Mouse (Mus musculus): ENCODE data around the gene Ptges3l.
"Not testable (repeated sequence)": the region's sequence is repeated elsewhere in the genome, so short reads cannot be mapped to it uniquely, and the experiment has no call there.

Gene Ptges3l

GRCm38 (mm10) chr11:101424925-101425813 is at the start of gene Ptges3l, which contains the start of gene Rundc1:
Ptges3l (minus strand) TSS chr11:101425333.
Rundc1 (plus strand) TSS chr11:101425085.
- DNase-seq (ENCODE audit: low spot score) = peak; percentile 99

- no peak for DNase-seq (ENCODE audit: low spot score)
These were observed 49.2 kb upstream of the Ptges3l start for GRCm38 (mm10) chr11:101474298-101474697.

GRCm38 (mm10) chr11:101473686-101474085 is 48.6 kb upstream of the Ptges3l start:
- DNase-seq (ENCODE audit: low spot score) = not testable (repeated sequence)

- DNase-seq (ENCODE audit: low spot score) = no peak
These were observed 47.2 kb upstream of the Ptges3l start for GRCm38 (mm10) chr11:101472336-101472735.

GRCm38 (mm10) chr11:101471926-101472325 is 46.8 kb upstream of the Ptges3l start:
- DNase-seq (ENCODE audit: low spot score) = no peak

GRCm38 (mm10) chr11:101470206-101470605 is 45.1 kb upstream of the Ptges3l start:
- DNase-seq (ENCODE audit: low spot score) = no peak

- DNase-seq (ENCODE audit: low spot score) = no peak
These were observed 44.0 kb upstream of the Ptges3l start for GRCm38 (mm10) chr11:101469155-101469554.

- no peak for DNase-seq (ENCODE audit: low spot score)
These were observed 43.6 kb upstream of the Ptges3l start for GRCm38 (mm10) chr11:101468731-101469130.

- no peak for DNase-seq (ENCODE audit: low spot score)
These were observed 43.1 kb upstream of the Ptges3l start for GRCm38 (mm10) chr11:101468263-101468688.

GRCm38 (mm10) chr11:101467477-101468262 is 42.5 kb upstream of the Ptges3l start:
- DNase-seq (ENCODE audit: low spot score) = peak; percentile 61

- not testable (repeated sequence) for DNase-seq (ENCODE audit: low spot score)
These were observed 41.4 kb upstream of the Ptges3l start for GRCm38 (mm10) chr11:101466552-101466950.

GRCm38 (mm10) chr11:101465869-101466551 is 40.9 kb upstream of the Ptges3l start, which contains the start of gene Vat1:
Vat1 (minus strand) TSS chr11:101466230.
- peak; percentile 72 for DNase-seq (ENCODE audit: low spot score)

GRCm38 (mm10) chr11:101465101-101465868 is 40.2 kb upstream of the Ptges3l start:
- peak; percentile 70 for DNase-seq (ENCODE audit: low spot score)

- DNase-seq (ENCODE audit: low spot score) = peak; percentile 62
These were observed 39.3 kb upstream of the Ptges3l start, which contains the start of gene Rnd2 for GRCm38 (mm10) chr11:101464211-101465100. Rnd2 (plus strand) TSS chr11:101464999.

GRCm38 (mm10) chr11:101462583-101463440 is 37.7 kb upstream of the Ptges3l start:
- DNase-seq (ENCODE audit: low spot score) = no peak

GRCm38 (mm10) chr11:101462141-101462540 is 37.0 kb upstream of the Ptges3l start:
- DNase-seq (ENCODE audit: low spot score) = no peak

- no peak for DNase-seq (ENCODE audit: low spot score)
These were observed 35.2 kb upstream of the Ptges3l start for GRCm38 (mm10) chr11:101460321-101460720.

GRCm38 (mm10) chr11:101459716-101460115 is 34.6 kb upstream of the Ptges3l start:
- no peak for DNase-seq (ENCODE audit: low spot score)

GRCm38 (mm10) chr11:101458217-101458616 is 33.1 kb upstream of the Ptges3l start:
- DNase-seq (ENCODE audit: low spot score) = no peak

All from urinary bladder, postnatal 25 days (tissue).